In the genomic region with DNA sequence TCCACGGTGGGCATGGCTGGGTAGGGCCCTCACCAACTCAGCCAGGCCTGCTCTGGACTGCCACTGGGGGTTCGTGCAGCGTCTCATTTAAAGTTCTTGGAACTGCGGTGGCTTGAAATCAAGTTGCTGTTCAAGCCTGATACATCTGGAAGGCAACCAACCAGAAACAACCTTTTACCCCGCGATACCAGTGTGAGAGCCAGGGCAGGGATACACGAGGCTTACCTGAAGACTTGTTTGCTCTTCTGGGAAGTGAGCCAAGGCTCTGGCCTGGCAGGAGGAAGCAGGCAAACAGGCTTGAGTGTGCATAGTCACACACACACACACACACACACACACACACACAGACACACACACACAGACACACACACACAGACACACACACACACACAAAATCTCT, we compare ENCODE assay signal across 13 mouse cellular contexts. TPM values are rescaled to one million over a fixed set of nuclear protein-coding genes. Genes with fewer than 3 reads are reported as not detected.
DNase-seq lines count a peak whose midpoint lies in the region; ATAC-seq and TF ChIP-seq lines count a peak whose summit lies in the region.
"Had no signal": no experiment of that assay in that cellular context is flagged by ENCODE, and none has a peak within 500 bp of the region (broad histone marks: within the 10 kb centered on the region; RNA-seq: fewer than 3 reads in every experiment).

A gene (minus strand): TSS at position 184 of the 400 bp plus-strand sequence.

- TF ChIP-seq EP300 in stomach, postnatal 0 days (optimal IDR thresholded peaks at IDR 0.05), result no peak

- 61% methylated on average over 7 of the region's 7 CpGs for WGBS in lung, adult 2 months
- WGBS in stomach, postnatal 0 days, result 45% methylated on average over 7 of the region's 7 CpGs
- 88% methylated on average over 7 of the region's 7 CpGs for WGBS in hindbrain, embryonic 11.5 days

- peak within 1 kb of the TSS; percentile 71; the same call in 1 of the 2 replicates for H3K27ac ChIP-seq in stomach, postnatal 0 days (replicated peaks)
- H3K27ac ChIP-seq in hindbrain, embryonic 11.5 days (ENCODE audit: low read depth, low read length), result no peak within 1 kb of the TSS
- H3K27ac ChIP-seq: forebrain, embryonic 12.5 days; liver, embryonic 13.5 days; midbrain, embryonic 12.5 days; neural tube, embryonic 13.5 days had no signal

- TF ChIP-seq POLR2A in lung, adult 2 months (IDR thresholded peaks at IDR 0.05; ENCODE audit: borderline replicate concordance, extremely low read depth, low read depth, low read length), result no peak

- H3K36me3 ChIP-seq in stomach, postnatal 0 days (ENCODE audit: control insufficient read depth, insufficient read depth, low read length), result no peaks in the 10 kb centered on the region
- H3K36me3 ChIP-seq in hindbrain, embryonic 11.5 days (ENCODE audit: control insufficient read depth, insufficient read depth, low read length), result no peaks in the 10 kb centered on the region
- H3K36me3 ChIP-seq: forebrain, embryonic 12.5 days; midbrain, embryonic 12.5 days had no signal

- no peaks in the 10 kb centered on the region for H3K27me3 ChIP-seq in stomach, postnatal 0 days (ENCODE audit: control insufficient read depth, insufficient read depth, low read length)
- H3K27me3 ChIP-seq in hindbrain, embryonic 11.5 days (ENCODE audit: control insufficient read depth, insufficient read depth, low read length), result no peaks in the 10 kb centered on the region
- H3K27me3 ChIP-seq: forebrain, embryonic 12.5 days; liver, embryonic 13.5 days; midbrain, embryonic 12.5 days; neural tube, embryonic 13.5 days had no signal

- DNase-seq in heart, adult 8-10 months (ENCODE audit: low spot score), result no peak
- no peak for DNase-seq in heart, adult 11 months
- DNase-seq in urinary bladder, postnatal 25 days (ENCODE audit: low spot score), result peak; percentile 39
- no peak for DNase-seq in urinary bladder, postnatal 10 days (ENCODE audit: low spot score)
- DNase-seq in lung, adult 2 months, result peak; percentile 34
- peak; percentile 86 for DNase-seq in stomach, postnatal 0 days (ENCODE audit: low spot score)
- no peak for DNase-seq in cerebellum, adult 11 months
- no peak for DNase-seq in hindbrain, embryonic 11.5 days (ENCODE audit: low spot score)
- DNase-seq: B cell, adult 2 months; liver, embryonic 13.5 days had no signal

- no peaks in the 10 kb centered on the region for H3K4me1 ChIP-seq in lung, adult 2 months (ENCODE audit: control insufficient read depth, insufficient read depth, low read length)
- H3K4me1 ChIP-seq in stomach, postnatal 0 days (replicated peaks; ENCODE audit: control insufficient read depth, insufficient read depth), result no peaks in the 10 kb centered on the region
- no peaks in the 10 kb centered on the region for H3K4me1 ChIP-seq in hindbrain, embryonic 11.5 days (replicated peaks; ENCODE audit: control insufficient read depth, insufficient read depth, low read length)
- H3K4me1 ChIP-seq: forebrain, embryonic 12.5 days; midbrain, embryonic 12.5 days; neural tube, embryonic 13.5 days had no signal

- H3K4me3 ChIP-seq in lung, adult 2 months (replicated peaks; ENCODE audit: extremely low read depth, low read depth, low read length), result no peak within 1 kb of the TSS
- H3K4me3 ChIP-seq in stomach, postnatal 0 days (ENCODE audit: low read depth, low read length), result no peak within 1 kb of the TSS
- no peak within 1 kb of the TSS for H3K4me3 ChIP-seq in hindbrain, embryonic 11.5 days (ENCODE audit: low read depth, low read length)
- H3K4me3 ChIP-seq: forebrain, embryonic 12.5 days; liver, embryonic 13.5 days; midbrain, embryonic 12.5 days; neural tube, embryonic 13.5 days had no signal

- H3K9ac ChIP-seq in stomach, postnatal 0 days (ENCODE audit: low read length), result no peak within 1 kb of the TSS
- no peak within 1 kb of the TSS for H3K9ac ChIP-seq in hindbrain, embryonic 11.5 days (ENCODE audit: low read depth, low read length)
- H3K9ac ChIP-seq: forebrain, embryonic 12.5 days; liver, embryonic 13.5 days; midbrain, embryonic 12.5 days; neural tube, embryonic 13.5 days had no signal

- no peaks in the 10 kb centered on the region for H3K9me3 ChIP-seq in stomach, postnatal 0 days (ENCODE audit: control insufficient read depth, low read length)
- no peaks in the 10 kb centered on the region for H3K9me3 ChIP-seq in hindbrain, embryonic 11.5 days (ENCODE audit: control insufficient read depth, low read length)
- H3K9me3 ChIP-seq: forebrain, embryonic 12.5 days; midbrain, embryonic 12.5 days had no signal

- H3K4me2 ChIP-seq in stomach, postnatal 0 days (replicated peaks; ENCODE audit: low read depth), result no peak within 1 kb of the TSS
- no peak within 1 kb of the TSS for H3K4me2 ChIP-seq in hindbrain, embryonic 11.5 days (replicated peaks; ENCODE audit: low read depth, low read length)
- H3K4me2 ChIP-seq: forebrain, embryonic 12.5 days; liver, embryonic 13.5 days; midbrain, embryonic 12.5 days; neural tube, embryonic 13.5 days had no signal

- peak; percentile 89 for ATAC-seq in stomach, postnatal 0 days (ENCODE audit: low FRiP score, low TSS enrichment)
- no peak for ATAC-seq in hindbrain, embryonic 11.5 days (ENCODE audit: low FRiP score)

- no peak for TF ChIP-seq CTCF in lung, adult 2 months (IDR thresholded peaks at IDR 0.05; ENCODE audit: insufficient read depth, low read length)
- no peak for TF ChIP-seq CTCF in stomach, postnatal 0 days (IDR thresholded peaks at IDR 0.05; ENCODE audit: low read depth)

RNA-seq across cellular contexts. Expression of the gene that starts here (rescaled TPM):
- total RNA-seq in heart, adult 8-10 months (2022), result 10 to 100 TPM in 3 of 4 experiments, 1 to 10 TPM in 1; 9.5 to 26.9 (median 14.3) TPM
- polyA plus RNA-seq in lung, adult 2 months (2012; rRNA removed), result 0.43 and 1.7 TPM in 2 replicates
- 7.9 and 10.4 TPM in 2 replicates for polyA plus RNA-seq in stomach, postnatal 0 days (2015; fragmentation: Nextera tagmentation; extraction: Ambion mirVana)
- polyA plus RNA-seq in hindbrain, embryonic 11.5 days (2014; fragmentation: Nextera tagmentation; extraction: Ambion mirVana), result not detected in 2 replicates
- polyA plus RNA-seq: liver, embryonic 13.5 days; midbrain, embryonic 12.5 days; neural tube, embryonic 13.5 days had no signal

Comparison
In these comparisons a context has a peak if more than half of its experiments do, and no peak if none do; other contexts are left out.
1. DNase-seq: peak in urinary bladder, postnatal 25 days (single experiment), lung, adult 2 months (single experiment) and stomach, postnatal 0 days (single experiment); none in heart, adult 8-10 months (single experiment), heart, adult 11 months (single experiment), urinary bladder, postnatal 10 days (single experiment), cerebellum, adult 11 months (single experiment) and hindbrain, embryonic 11.5 days (single experiment).